Mouse (Mus musculus) liver, postnatal 0 days (tissue): ENCODE measurements at regions not wholly inside any gene's neighbourhood (a gene's known extent, or its start where the extent isn't known, plus 50 kb on each side); places are given as distances from the start of the nearest gene placed in this dataset.

Experiments used
- CTCF ChIP-seq: sonication (generic); IDR thresholded peaks from 2 replicates; pipeline ENCODE4 v1.5.1; 2016; ENCODE audit warnings: antibody characterized with exemption, low read depth
- EP300 ChIP-seq: IDR thresholded peaks from 2 replicates; pipeline ENCODE4 v1.6.1; 2016; ENCODE audit warnings: antibody characterized with exemption, low read depth, mild to moderate bottlenecking

DNA sequence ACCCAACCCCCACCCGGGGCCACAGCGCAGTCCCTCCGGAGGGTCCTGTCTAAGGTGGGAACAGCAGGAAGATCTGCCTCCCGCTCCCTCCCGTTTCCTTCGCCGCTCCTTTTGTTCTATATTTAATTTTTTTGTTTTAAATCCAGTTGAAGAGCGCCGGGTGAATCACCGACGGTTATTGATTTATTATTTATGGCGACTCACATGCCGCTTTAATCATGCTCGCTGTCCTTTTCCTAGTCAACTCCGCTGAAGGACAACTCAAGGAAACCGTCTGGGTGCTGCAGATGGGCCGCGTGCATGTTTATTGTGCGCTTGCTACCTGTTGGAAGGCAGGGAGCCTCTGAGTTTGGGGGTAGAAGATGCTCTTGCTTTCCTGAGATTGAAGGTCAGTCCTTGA lies 68.3 kb upstream of the Gm26897 start:
- TF ChIP-seq CTCF (no peak), EP300 (no peak)
